Mouse (Mus musculus) cerebral cortex, adult 2 months (tissue): Measurements from ENCODE around the gene Sema6d.

Experiments
- WGBS: fragments of 180-500 bp; shearing (Covaris S2); methylation state at CpG from one replicate; pipeline ENCODE4 v1.1.7; 2018; 5-methylcytosine and 5-hydroxymethylcytosine counted together

The Sema6d gene

GRCm38 (mm10) chr2:124556861-124557499 is 467.2 kb downstream of the Sema6d start:
- 90% methylated on average over 5 of the region's 5 CpGs for WGBS

DNA sequence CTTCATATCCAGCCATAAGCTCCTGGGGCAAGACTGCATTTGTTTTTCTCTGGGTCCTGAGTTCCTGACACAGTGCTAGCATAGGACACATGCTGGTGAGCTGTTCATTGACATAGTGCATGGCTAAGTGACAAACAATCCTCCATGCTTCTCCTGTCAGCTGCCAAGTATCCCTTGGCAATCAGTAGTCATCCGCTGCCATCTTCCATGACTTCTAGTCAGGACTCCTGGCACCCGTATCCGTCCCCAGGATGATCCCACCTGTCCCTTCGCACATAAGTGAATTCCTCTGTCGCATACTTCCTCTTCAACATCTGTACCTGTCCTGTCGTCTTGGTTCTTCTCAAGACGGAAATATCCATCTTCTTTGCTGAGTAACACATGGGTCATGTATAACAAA is 468.3 kb downstream of the Sema6d start:
- WGBS: 89% methylated on average over 7 of the region's 7 CpGs

GRCm38 (mm10) chr2:124561668-124562067 is 471.9 kb downstream of the Sema6d start:
- 84% methylated on average over 5 of the region's 5 CpGs for WGBS

DNA sequence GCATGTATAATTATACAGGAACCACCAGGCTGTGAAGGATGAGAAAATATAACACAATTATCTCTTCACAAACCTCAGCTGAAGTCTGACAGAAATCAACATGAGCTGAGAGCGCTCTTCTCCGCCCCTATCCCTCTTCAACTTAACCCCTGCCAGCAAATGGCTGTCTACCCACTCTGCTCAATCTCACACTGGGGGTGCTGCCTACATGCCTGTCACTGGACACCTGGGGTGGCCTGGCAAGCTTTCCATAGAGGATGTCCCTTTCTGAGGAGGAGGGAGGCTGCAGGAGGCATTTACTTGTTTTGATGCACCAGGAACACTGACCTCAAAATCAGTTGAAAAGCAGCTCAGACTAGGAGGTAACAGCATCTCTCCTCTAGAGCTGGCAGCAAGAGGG is 472.3 kb downstream of the Sema6d start:
- WGBS: 91% methylated on average over 2 of the region's 2 CpGs

- WGBS: 87% methylated on average over 5 of the region's 5 CpGs
These were observed 474.0 kb downstream of the Sema6d start for GRCm38 (mm10) chr2:124563759-124564158.

GRCm38 (mm10) chr2:124573734-124574133 is 484.0 kb downstream of the Sema6d start:
- 92% methylated on average over 4 of the region's 4 CpGs for WGBS

DNA sequence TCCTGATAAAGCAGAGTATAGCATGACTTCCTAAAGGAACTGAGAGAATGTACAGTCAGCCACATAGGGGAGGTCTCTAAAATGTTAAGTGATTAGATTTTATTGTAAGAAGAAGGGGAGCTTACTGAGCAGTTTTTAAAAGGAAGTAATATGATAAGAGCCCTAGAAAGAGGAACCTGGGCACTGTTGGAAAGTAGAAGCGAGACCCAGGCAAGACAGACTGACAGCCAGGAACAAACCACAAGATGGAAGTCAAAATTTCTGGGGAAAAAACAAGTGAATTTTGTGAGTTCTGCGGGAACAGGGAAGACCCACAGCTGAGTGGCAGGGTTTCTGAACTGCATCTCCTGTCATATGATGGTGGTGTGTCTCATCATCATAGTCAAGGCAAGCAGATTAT is 486.3 kb downstream of the Sema6d start:
- 88% methylated on average over 2 of the region's 2 CpGs for WGBS

DNA sequence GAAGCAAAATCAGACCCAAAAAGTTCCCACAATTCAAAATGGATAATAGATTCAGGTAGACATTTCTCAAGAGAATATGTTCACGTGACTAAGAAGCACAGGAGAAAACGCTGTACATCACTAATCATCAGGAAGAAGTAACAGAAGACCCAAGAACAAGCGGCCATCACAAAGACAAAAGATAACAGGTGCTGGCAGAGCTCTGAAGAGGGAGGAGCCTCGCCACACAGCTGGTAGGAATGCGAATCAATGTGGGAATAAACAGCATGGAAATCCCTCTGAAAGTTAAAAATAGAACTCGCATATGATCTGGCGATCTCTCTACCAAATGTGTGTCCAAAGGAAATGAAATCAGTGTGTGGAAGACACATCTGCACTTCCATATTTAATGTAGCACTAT is 493.8 kb downstream of the Sema6d start:
- WGBS: 70% methylated on average over 7 of the region's 7 CpGs

DNA sequence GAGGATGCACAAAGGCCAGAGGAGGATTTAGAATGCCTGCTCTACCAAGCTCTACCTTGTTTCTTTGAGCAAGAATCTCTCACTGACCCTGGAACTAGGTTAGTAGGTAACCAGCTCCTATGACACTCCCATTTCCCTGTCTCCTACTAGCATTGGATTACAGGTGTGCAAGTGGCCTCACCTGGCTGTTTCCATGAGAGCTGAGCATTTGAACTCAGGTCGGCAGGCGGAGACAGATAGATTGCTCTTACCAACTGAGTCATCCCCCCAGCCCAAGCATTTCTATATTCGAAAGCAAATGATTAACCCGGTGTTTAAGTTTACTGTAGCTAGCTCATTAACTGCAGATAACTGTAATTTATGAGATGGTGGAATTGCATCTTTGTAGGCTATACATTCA is 503.0 kb downstream of the Sema6d start:
- 96% methylated on average over 4 of the region's 4 CpGs for WGBS

- WGBS: 76% methylated on average over 3 of the region's 3 CpGs
These were observed 509.2 kb downstream of the Sema6d start for GRCm38 (mm10) chr2:124599014-124599413.

DNA sequence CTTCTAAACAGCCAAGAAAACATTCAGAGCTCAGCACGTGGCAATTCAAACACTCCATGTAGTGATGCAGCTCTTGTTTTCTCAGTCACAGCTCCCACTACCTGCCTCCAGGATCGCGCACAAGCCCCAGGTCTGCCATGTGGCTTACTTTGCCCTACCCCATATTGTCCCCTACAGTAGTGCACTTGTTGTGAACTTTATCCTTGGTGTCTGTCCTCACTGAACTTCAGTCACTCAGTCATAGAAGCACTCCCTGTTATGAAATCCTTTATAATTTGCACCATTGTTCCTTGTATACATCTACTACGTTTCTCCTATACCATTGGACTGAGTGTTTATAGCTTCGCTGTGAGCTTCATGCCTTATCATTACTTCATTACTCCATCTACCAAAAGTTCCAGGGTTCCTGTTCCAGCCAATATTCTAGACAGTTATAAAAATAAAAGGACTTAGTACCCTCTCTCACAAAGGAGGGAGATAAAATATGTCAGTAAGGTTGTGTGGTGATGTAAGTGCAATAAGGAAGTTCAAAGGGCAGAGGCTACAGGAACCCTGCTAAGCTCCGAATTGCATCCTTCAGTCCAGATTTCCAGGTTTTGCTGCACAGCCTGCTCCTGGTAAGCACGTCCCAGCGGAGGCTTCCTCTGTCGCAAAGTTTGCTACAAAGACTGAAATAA is 512.1 kb downstream of the Sema6d start:
- 80% methylated on average over 9 of the region's 9 CpGs for WGBS

DNA sequence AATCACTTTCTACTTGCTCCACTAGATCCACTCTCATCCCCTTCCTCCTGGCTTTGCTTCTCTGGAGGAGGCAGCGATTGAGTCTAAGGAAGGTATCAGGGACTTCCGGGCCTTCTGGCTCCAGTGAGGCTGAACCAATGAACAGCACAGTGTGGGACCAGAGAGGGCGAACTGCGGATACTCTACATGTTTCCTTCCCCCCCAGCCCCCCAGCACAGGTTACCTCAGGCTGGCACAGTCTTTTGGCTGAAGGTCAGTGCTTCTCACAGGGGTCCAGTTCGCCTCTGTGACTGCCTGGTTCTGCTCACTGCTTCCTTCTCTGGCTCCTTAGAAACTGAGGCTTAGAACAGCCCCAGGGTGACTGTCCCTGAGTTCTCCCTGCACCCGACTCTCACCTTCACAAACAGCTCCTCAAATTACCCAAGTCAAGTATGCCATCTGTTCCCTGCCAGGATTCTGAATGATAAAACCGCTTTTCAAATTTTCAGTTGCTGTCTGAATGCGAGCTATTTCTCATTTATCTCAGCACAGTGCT is 512.7 kb downstream of the Sema6d start:
- WGBS: 58% methylated on average over 8 of the region's 8 CpGs

DNA sequence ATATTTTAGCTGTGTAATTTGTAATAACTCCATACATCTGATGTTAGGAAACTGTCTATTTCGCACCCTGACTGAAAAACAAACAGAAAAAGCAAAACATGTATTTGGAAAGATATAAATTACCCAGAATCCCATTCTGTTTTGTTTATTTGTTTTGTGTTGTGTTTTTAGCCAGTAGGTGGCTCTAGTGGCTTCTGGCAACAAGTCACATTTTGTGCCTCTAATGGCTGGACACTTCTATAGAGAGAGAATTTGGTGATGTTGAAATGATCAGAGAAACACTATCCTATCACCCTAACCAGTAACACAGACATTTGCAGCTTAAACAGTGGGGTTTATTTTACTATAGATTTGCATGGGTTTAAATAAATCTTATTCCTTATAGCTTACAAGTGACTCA is 515.6 kb downstream of the Sema6d start:
- whole genome bisulfite sequencing: 67% methylated on average over 1 of the region's 1 CpGs

DNA sequence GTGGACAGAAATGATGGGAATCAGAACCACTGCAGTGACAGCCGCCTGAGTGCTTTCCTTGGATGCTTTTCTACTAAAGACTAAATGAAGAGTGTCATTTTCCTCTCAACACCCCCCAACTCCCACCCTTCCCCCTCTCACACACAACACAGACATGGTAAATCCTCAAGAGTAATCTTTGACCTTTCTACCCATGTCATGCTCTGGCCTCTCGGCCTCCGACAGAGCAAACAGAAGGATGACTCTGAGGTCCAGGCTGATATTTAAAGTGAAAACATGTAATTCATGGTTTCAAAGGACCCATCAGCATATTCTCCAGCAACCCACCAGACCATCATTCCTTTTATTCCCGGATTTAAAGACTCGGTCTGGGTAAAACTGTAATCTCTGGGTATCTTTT is 518.2 kb downstream of the Sema6d start:
- 83% methylated on average over 5 of the region's 5 CpGs for WGBS

- WGBS: 59% methylated on average over 4 of the region's 4 CpGs
These were observed 518.8 kb downstream of the Sema6d start for GRCm38 (mm10) chr2:124608546-124608945.

DNA sequence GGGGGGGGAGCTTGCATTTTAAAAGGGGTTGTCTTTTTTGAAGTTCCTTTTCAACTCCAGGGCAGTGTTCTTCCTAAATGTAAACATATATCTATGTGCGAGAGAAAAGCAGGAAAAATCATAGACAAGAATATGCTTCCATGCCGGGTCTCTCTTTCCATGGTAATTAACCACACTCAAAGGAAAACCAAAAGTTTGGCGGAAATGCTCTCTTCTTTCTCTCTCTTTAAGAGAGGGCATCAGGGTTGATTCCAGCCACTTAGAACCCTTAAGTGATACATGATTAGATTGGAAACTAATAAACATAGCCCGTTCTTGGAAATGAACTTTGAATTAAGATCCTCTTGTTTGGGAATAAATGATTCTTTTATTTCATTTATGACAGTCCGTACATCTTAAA is 519.2 kb downstream of the Sema6d start:
- WGBS: 31% methylated on average over 5 of the region's 5 CpGs

DNA sequence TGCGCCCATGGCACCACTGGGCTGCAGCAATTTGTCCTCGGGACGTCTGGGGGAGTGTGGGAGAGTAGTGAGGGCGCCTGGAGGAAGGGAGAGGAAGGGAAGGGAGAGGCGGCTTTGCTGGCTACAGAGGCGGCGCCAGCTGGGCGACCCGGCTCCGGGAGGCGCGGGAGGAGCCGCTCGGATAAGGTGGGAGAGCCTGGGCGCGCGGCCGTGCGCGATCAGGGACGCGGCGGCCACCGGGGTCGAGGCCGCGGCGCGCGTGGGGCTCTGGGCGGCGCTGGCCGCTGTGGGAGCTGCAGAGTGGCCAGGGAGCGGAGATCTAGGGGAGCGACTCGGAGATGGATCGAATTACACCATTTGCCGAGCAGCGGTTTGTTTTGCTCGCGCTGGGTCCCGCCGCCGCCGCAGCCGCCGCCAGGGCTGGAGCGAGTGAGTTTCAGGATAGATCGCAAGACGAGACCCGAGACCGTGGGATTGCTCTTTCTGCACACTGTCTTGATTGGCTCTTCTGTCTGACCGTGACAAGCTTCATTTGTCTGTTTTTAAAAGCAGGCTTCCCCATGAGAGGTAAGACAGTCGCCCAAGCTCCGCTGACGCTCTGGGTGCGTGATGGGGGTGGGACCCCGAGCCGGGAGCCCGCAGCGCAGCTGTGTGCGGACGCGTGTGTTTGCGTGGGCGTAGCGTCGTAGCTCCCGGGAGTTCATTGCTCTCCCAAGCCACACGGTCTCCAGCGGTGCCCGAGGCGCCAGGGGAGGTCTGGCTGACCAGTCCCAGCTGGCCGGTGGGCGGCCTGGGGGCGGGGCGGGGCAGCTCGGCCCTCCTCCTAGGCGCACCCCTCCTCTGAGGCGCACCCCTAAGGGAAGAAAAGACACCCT is 520.2 kb downstream of the Sema6d start:
- under 1% methylated on average over 80 of the region's 80 CpGs for WGBS

DNA sequence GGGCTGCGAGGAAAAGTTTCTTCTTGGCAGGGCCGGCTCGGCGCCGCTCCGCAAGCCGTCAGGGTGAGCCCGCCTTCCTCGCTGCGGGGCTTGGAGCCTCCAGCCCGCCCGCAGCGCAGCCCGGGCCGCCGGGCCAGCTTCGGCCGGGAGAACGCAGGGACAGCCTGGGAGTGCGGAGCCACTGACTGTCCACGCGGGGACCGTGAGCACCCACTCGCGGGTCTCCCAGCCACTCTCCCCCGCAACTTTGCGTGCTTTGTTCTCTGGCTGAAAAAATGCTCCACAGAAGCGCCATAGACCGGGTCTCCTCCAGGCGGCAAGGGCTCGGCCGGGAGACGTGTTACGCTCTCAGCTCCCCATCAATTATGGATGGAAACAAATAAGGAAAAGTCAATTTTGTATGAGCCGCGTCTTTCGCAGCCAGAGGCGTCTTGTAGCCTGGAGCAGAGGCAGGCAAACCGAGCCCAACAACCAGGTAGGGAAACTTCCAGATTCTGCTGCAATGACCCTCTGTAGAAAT is 520.9 kb downstream of the Sema6d start:
- under 1% methylated on average over 39 of the region's 39 CpGs for WGBS

DNA sequence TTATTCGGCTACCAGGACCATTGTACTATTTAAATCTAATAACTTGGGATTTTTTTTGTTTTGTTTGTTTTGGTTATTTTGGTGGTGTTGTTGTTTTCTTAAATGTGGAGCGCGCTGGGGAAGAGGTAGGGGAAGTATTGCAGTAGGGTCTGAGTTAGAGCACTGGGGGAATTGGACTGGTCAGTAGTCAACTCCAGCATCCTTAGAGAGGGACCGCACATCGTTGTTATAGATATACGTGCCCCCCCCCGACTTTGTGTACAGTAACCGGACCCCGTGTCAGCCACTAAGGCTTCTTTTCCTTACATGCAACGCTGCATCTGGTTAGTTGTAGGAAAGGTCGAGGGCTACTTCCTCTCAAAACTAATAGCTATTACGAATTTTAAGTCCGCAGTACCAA is 521.5 kb downstream of the Sema6d start:
- WGBS: 33% methylated on average over 13 of the region's 13 CpGs

DNA sequence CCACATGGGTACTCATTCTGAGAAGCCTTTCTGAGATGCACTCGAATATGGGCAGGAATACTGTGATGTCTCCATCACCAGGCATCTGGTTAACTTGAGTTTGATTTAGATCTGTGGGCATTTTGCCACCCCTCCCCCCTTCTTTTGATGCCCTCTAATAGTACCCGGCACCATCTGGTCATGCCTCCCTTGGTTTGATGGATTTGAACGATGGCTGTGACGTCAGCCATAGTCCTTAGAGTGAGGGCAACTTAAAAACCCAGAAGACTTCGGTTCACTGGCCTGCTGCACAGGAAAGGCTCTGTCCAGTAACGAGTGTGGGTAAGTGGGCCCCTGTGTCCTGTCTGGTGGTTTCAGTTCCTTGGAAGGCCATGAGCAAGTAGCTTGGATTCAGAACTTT is 522.5 kb downstream of the Sema6d start:
- whole genome bisulfite sequencing: 31% methylated on average over 6 of the region's 6 CpGs

- WGBS: 54% methylated on average over 10 of the region's 10 CpGs
These were observed 523.1 kb downstream of the Sema6d start for GRCm38 (mm10) chr2:124612727-124613510.
